Mouse (Mus musculus): ENCODE results near the gene Mcm3ap.

- TF ChIP-seq POLR2A (IDR thresholded peaks at IDR 0.05; ENCODE audit: borderline replicate concordance, extremely low read depth, insufficient read depth, insufficient read length, poor library complexity, severe bottlenecking) (no peak), CTCF (IDR thresholded peaks at IDR 0.05; ENCODE audit: borderline replicate concordance, extremely low read depth, insufficient read depth, insufficient read length) (no peak)
These were observed 19.5 kb downstream of the Mcm3ap start for GRCm38 (mm10) chr10:76488265-76488664.
